Mouse (Mus musculus): Measurements from ENCODE around the gene Glipr1. TPM values are rescaled to one million over a fixed set of nuclear protein-coding genes. Genes with fewer than 3 reads are reported as not detected.

The Glipr1 gene
- polyA plus RNA-seq, 1 experiment from 2014 or later = 0.88 TPM

GRCm38 (mm10) chr10:112001350-112001749 lies 1.1 kb downstream of the Glipr1 start:
- Histone ChIP-seq H3K36me3 (ENCODE audit: control insufficient read depth, insufficient read depth, low read length) (no peaks in the 10 kb centered on the region), H3K4me1 (ENCODE audit: control insufficient read depth, insufficient read depth, low read length) (no peaks in the 10 kb centered on the region), H3K4me3 (ENCODE audit: low read depth, low read length) (no peak overlapping the region), H3K27me3 (replicated peaks; ENCODE audit: control insufficient read depth, insufficient read depth, low read length) (no peaks in the 10 kb centered on the region), H3K4me2 (ENCODE audit: low read length) (no peak overlapping the region), H3K9ac (ENCODE audit: low read length) (no peak overlapping the region), H3K9me3 (replicated peaks; ENCODE audit: control insufficient read depth, low read length) (no peaks in the 10 kb centered on the region), H3K27ac (ENCODE audit: low read depth, low read length) (no peak overlapping the region)
- WGBS = 86% methylated on average over 2 of the region's 2 CpGs
- DNase-seq (ENCODE audit: low spot score) = no peak
- no peak for ATAC-seq

GRCm38 (mm10) chr10:112000568-112000967 lies 1.9 kb downstream of the Glipr1 start:
- no peak overlapping the region for H3K4me2 ChIP-seq (ENCODE audit: low read length)
- H3K4me3 ChIP-seq (ENCODE audit: low read depth, low read length) = no peak overlapping the region
- no peaks in the 10 kb centered on the region for H3K4me1 ChIP-seq (ENCODE audit: control insufficient read depth, insufficient read depth, low read length)
- no peak overlapping the region for H3K27ac ChIP-seq (ENCODE audit: low read depth, low read length)
- 92% methylated on average over 5 of the region's 5 CpGs for WGBS
- DNase-seq (ENCODE audit: low spot score) (no peak), ATAC-seq (no peak)
- no peaks in the 10 kb centered on the region for H3K27me3 ChIP-seq (replicated peaks; ENCODE audit: control insufficient read depth, insufficient read depth, low read length)
- no peak overlapping the region for H3K9ac ChIP-seq (ENCODE audit: low read length)
- no peaks in the 10 kb centered on the region for H3K36me3 ChIP-seq (ENCODE audit: control insufficient read depth, insufficient read depth, low read length)
- H3K9me3 ChIP-seq (replicated peaks; ENCODE audit: control insufficient read depth, low read length) = no peaks in the 10 kb centered on the region

GRCm38 (mm10) chr10:111999765-112000164 lies 2.7 kb downstream of the Glipr1 start:
- H3K36me3 ChIP-seq (ENCODE audit: control insufficient read depth, insufficient read depth, low read length) = no peaks in the 10 kb centered on the region
- H3K4me1 ChIP-seq (ENCODE audit: control insufficient read depth, insufficient read depth, low read length) = no peaks in the 10 kb centered on the region
- no peak overlapping the region for H3K9ac ChIP-seq (ENCODE audit: low read length)
- no peaks in the 10 kb centered on the region for H3K9me3 ChIP-seq (replicated peaks; ENCODE audit: control insufficient read depth, low read length)
- no peak overlapping the region for H3K4me3 ChIP-seq (ENCODE audit: low read depth, low read length)
- H3K27ac ChIP-seq (ENCODE audit: low read depth, low read length) = no peak overlapping the region
- no peak for DNase-seq (ENCODE audit: low spot score)
- WGBS = 68% methylated on average over 3 of the region's 3 CpGs
- no peak overlapping the region for H3K4me2 ChIP-seq (ENCODE audit: low read length)
- ATAC-seq = no peak
- no peaks in the 10 kb centered on the region for H3K27me3 ChIP-seq (replicated peaks; ENCODE audit: control insufficient read depth, insufficient read depth, low read length)

GRCm38 (mm10) chr10:111997671-111998070 lies 4.8 kb downstream of the Glipr1 start:
- H3K4me1 ChIP-seq (ENCODE audit: control insufficient read depth, insufficient read depth, low read length) = no peaks in the 10 kb centered on the region
- no peak for ATAC-seq

GRCm38 (mm10) chr10:111996911-111997347 lies 5.5 kb downstream of the Glipr1 start:
- H3K36me3 ChIP-seq (ENCODE audit: control insufficient read depth, insufficient read depth, low read length) = no peaks in the 10 kb centered on the region
- H3K27ac ChIP-seq (ENCODE audit: low read depth, low read length) = no peak overlapping the region
- no peaks in the 10 kb centered on the region for H3K27me3 ChIP-seq (replicated peaks; ENCODE audit: control insufficient read depth, insufficient read depth, low read length)
- H3K4me1 ChIP-seq (ENCODE audit: control insufficient read depth, insufficient read depth, low read length) = no peaks in the 10 kb centered on the region
- 78% methylated on average over 8 of the region's 8 CpGs for WGBS
- DNase-seq (ENCODE audit: low spot score) = no peak
- no peak overlapping the region for H3K9ac ChIP-seq (ENCODE audit: low read length)
- no peak overlapping the region for H3K4me2 ChIP-seq (ENCODE audit: low read length)
- no peaks in the 10 kb centered on the region for H3K9me3 ChIP-seq (replicated peaks; ENCODE audit: control insufficient read depth, low read length)
- no peak overlapping the region for H3K4me3 ChIP-seq (ENCODE audit: low read depth, low read length)
- no peak for ATAC-seq

More at GRCm38 (mm10) chr10:111997671-111998070, 4.8 kb downstream of the Glipr1 start:
- Histone ChIP-seq H3K27me3 (replicated peaks; ENCODE audit: control insufficient read depth, insufficient read depth, low read length) (no peaks in the 10 kb centered on the region), H3K9me3 (replicated peaks; ENCODE audit: control insufficient read depth, low read length) (no peaks in the 10 kb centered on the region), H3K9ac (ENCODE audit: low read length) (no peak overlapping the region), H3K36me3 (ENCODE audit: control insufficient read depth, insufficient read depth, low read length) (no peaks in the 10 kb centered on the region), H3K4me2 (ENCODE audit: low read length) (no peak overlapping the region), H3K27ac (ENCODE audit: low read depth, low read length) (no peak overlapping the region), H3K4me3 (ENCODE audit: low read depth, low read length) (no peak overlapping the region)
- no peak for DNase-seq (ENCODE audit: low spot score)

- ATAC-seq = no peak
- WGBS = 95% methylated on average over 7 of the region's 7 CpGs
- Histone ChIP-seq H3K4me2 (ENCODE audit: low read length) (no peak overlapping the region), H3K4me1 (ENCODE audit: control insufficient read depth, insufficient read depth, low read length) (no peaks in the 10 kb centered on the region), H3K4me3 (ENCODE audit: low read depth, low read length) (no peak overlapping the region), H3K27me3 (replicated peaks; ENCODE audit: control insufficient read depth, insufficient read depth, low read length) (no peaks in the 10 kb centered on the region), H3K9ac (ENCODE audit: low read length) (no peak overlapping the region), H3K27ac (ENCODE audit: low read depth, low read length) (no peak overlapping the region), H3K36me3 (ENCODE audit: control insufficient read depth, insufficient read depth, low read length) (no peaks in the 10 kb centered on the region), H3K9me3 (replicated peaks; ENCODE audit: control insufficient read depth, low read length) (no peaks in the 10 kb centered on the region)
- no peak for DNase-seq (ENCODE audit: low spot score)
Measured at GRCm38 (mm10) chr10:111996549-111996904, 5.9 kb downstream of the Glipr1 start.

GRCm38 (mm10) chr10:111995803-111996548 lies 6.5 kb downstream of the Glipr1 start:
- Histone ChIP-seq H3K9ac (ENCODE audit: low read length) (no peak overlapping the region), H3K9me3 (replicated peaks; ENCODE audit: control insufficient read depth, low read length) (no peaks in the 10 kb centered on the region), H3K4me3 (ENCODE audit: low read depth, low read length) (no peak overlapping the region), H3K27me3 (replicated peaks; ENCODE audit: control insufficient read depth, insufficient read depth, low read length) (no peaks in the 10 kb centered on the region), H3K27ac (ENCODE audit: low read depth, low read length) (no peak overlapping the region), H3K4me2 (ENCODE audit: low read length) (no peak overlapping the region), H3K4me1 (ENCODE audit: control insufficient read depth, insufficient read depth, low read length) (no peaks in the 10 kb centered on the region), H3K36me3 (ENCODE audit: control insufficient read depth, insufficient read depth, low read length) (no peaks in the 10 kb centered on the region)
- ATAC-seq (no peak), DNase-seq (ENCODE audit: low spot score) (no peak)
- 93% methylated on average over 11 of the region's 11 CpGs for whole genome bisulfite sequencing

GRCm38 (mm10) chr10:111986453-111986852 lies 16.0 kb downstream of the Glipr1 start:
- Histone ChIP-seq H3K36me3 (ENCODE audit: control insufficient read depth, insufficient read depth, low read length) (peaks cover 49% of the 10 kb centered on the region), H3K4me1 (ENCODE audit: control insufficient read depth, insufficient read depth, low read length) (no peaks in the 10 kb centered on the region), H3K27ac (ENCODE audit: low read depth, low read length) (no peak overlapping the region), H3K9ac (ENCODE audit: low read length) (no peak overlapping the region), H3K4me2 (ENCODE audit: low read length) (no peak overlapping the region), H3K9me3 (replicated peaks; ENCODE audit: control insufficient read depth, low read length) (no peaks in the 10 kb centered on the region), H3K4me3 (ENCODE audit: low read depth, low read length) (no peak overlapping the region), H3K27me3 (replicated peaks; ENCODE audit: control insufficient read depth, insufficient read depth, low read length) (no peaks in the 10 kb centered on the region)
- DNase-seq (ENCODE audit: low spot score) (no peak), ATAC-seq (no peak)
- 94% methylated on average over 6 of the region's 6 CpGs for WGBS

GRCm38 (mm10) chr10:111983070-111983469 lies 19.4 kb downstream of the Glipr1 start:
- H3K4me1 ChIP-seq (ENCODE audit: control insufficient read depth, insufficient read depth, low read length) = no peaks in the 10 kb centered on the region
- H3K9me3 ChIP-seq (replicated peaks; ENCODE audit: control insufficient read depth, low read length) = no peaks in the 10 kb centered on the region
- DNase-seq (ENCODE audit: low spot score) (no peak), ATAC-seq (no peak)
- H3K27me3 ChIP-seq (replicated peaks; ENCODE audit: control insufficient read depth, insufficient read depth, low read length) = no peaks in the 10 kb centered on the region
- no peak overlapping the region for H3K4me3 ChIP-seq (ENCODE audit: low read depth, low read length)
- H3K4me2 ChIP-seq (ENCODE audit: low read length) = no peak overlapping the region
- no peak overlapping the region for H3K9ac ChIP-seq (ENCODE audit: low read length)
- H3K36me3 ChIP-seq (ENCODE audit: control insufficient read depth, insufficient read depth, low read length) = peaks cover 74% of the 10 kb centered on the region
- H3K27ac ChIP-seq (ENCODE audit: low read depth, low read length) = no peak overlapping the region
- 92% methylated on average over 5 of the region's 5 CpGs for WGBS

All from forebrain, embryonic 14.5 days (tissue).